14 mouse cellular contexts compared by ENCODE assay signal in the genomic region with DNA sequence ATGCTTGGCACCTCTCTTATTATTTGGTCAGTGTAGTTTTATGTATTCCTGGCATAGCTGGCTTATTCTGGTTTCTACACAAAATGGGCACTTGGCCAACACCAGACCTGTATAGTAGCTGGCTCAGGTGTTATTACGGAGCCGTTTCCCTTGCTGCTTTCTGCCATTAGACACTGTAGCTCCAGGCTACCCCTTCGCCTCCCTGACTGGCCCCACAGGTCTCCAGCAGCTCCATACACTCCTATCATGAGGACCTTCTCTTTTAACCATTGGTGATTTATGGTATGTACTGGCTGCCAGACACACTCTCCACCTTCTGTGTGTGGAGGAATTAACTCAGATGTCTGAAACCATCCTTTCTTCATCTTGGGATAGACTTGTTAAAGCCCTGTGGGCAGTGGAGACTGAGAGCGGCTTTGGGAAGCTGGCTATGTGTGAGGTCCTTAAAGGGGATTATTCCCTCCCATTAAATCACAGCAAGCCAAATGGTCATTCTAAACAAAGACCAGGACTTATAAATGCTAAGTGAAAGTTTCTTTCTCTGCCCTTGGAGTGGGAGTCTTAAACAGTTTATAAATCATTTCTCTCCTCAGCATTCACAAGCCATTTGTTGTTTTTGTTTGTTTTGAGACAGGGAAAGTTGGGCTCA.
A peak's percentile ranks its signal among the peaks of the same experiment; 100 is the strongest.
DNase-seq lines count a peak whose midpoint lies in the region; ATAC-seq lines count a peak whose summit lies in the region.
"Had no signal": no experiment of that assay in that cellular context is flagged by ENCODE, and none has a peak within 500 bp of the region (broad histone marks: within the 10 kb centered on the region; RNA-seq: fewer than 3 reads in every experiment).

No protein-coding gene starts in this region.

- H3K36me3 ChIP-seq in intestine, embryonic 16.5 days (ENCODE audit: control insufficient read depth, insufficient read depth, low read length): no peaks in the 10 kb centered on the region
- no peaks in the 10 kb centered on the region for H3K36me3 ChIP-seq in neural tube, embryonic 14.5 days (ENCODE audit: control insufficient read depth, insufficient read depth, low read length)
- H3K36me3 ChIP-seq: embryonic facial prominence, embryonic 12.5 days; forebrain, embryonic 10.5 days; midbrain, embryonic 10.5 days had no signal

- peak; percentile 24; the same call in 1 of the 2 replicates for ATAC-seq in intestine, embryonic 16.5 days
- ATAC-seq in neural tube, embryonic 14.5 days (ENCODE audit: low read depth): peak; percentile 68

- H3K9me3 ChIP-seq in intestine, embryonic 16.5 days (ENCODE audit: control insufficient read depth, low read length): no peaks in the 10 kb centered on the region
- H3K9me3 ChIP-seq in neural tube, embryonic 14.5 days (ENCODE audit: control insufficient read depth, low read length): no peaks in the 10 kb centered on the region
- H3K9me3 ChIP-seq: embryonic facial prominence, embryonic 12.5 days; forebrain, embryonic 10.5 days; heart, embryonic 12.5 days; hindbrain, embryonic 13.5 days; midbrain, embryonic 10.5 days had no signal

- peak; percentile 39 for DNase-seq in kidney, adult 11 months
- DNase-seq in kidney, adult 18-20 months: no peak
- peak; percentile 51 for DNase-seq in kidney, postnatal 14 days
- DNase-seq in adrenal gland, adult (ENCODE audit: inconsistent age in 2 of 2, low spot score in 1 of 2): no peak
- DNase-seq in heart, adult 8-10 months (ENCODE audit: low spot score): no peak
- DNase-seq: lung, adult 2 months; spleen, adult 18-20 months had no signal

- H3K9ac ChIP-seq in intestine, embryonic 16.5 days (ENCODE audit: low read depth, low read length): no peak overlapping the region
- no peak overlapping the region for H3K9ac ChIP-seq in neural tube, embryonic 14.5 days (replicated peaks; ENCODE audit: low read depth, low read length)
- H3K9ac ChIP-seq: embryonic facial prominence, embryonic 12.5 days; heart, embryonic 12.5 days; hindbrain, embryonic 13.5 days had no signal

- no peaks in the 10 kb centered on the region for H3K27me3 ChIP-seq in intestine, embryonic 16.5 days (replicated peaks; ENCODE audit: control insufficient read depth, insufficient read depth, low read length)
- H3K27me3 ChIP-seq in neural tube, embryonic 14.5 days (ENCODE audit: control insufficient read depth, insufficient read depth, low read length): no peaks in the 10 kb centered on the region
- H3K27me3 ChIP-seq: embryonic facial prominence, embryonic 12.5 days; heart, embryonic 12.5 days; hindbrain, embryonic 13.5 days had no signal

- WGBS in intestine, embryonic 16.5 days: 46% methylated on average over 4 of the region's 4 CpGs
- WGBS in neural tube, embryonic 14.5 days: 28% methylated on average over 4 of the region's 4 CpGs

- 0 out of 2 replicates have a peak overlapping the region, but pooled peaks have one; percentile 24 for H3K27ac ChIP-seq in intestine, embryonic 16.5 days (ENCODE audit: low read length)
- no peak overlapping the region for H3K27ac ChIP-seq in neural tube, embryonic 14.5 days (ENCODE audit: low read depth, low read length)
- H3K27ac ChIP-seq: embryonic facial prominence, embryonic 12.5 days; forebrain, embryonic 10.5 days; hindbrain, embryonic 13.5 days; midbrain, embryonic 10.5 days had no signal

- peaks cover 16% of the 10 kb centered on the region for H3K4me1 ChIP-seq in intestine, embryonic 16.5 days (ENCODE audit: control insufficient read depth, insufficient read depth, low read length)
- no peaks in the 10 kb centered on the region for H3K4me1 ChIP-seq in neural tube, embryonic 14.5 days (ENCODE audit: control insufficient read depth, insufficient read depth, low read length)

- no peak overlapping the region for H3K4me3 ChIP-seq in intestine, embryonic 16.5 days (ENCODE audit: low read length)
- no peak overlapping the region for H3K4me3 ChIP-seq in neural tube, embryonic 14.5 days (ENCODE audit: low read depth, low read length)
- H3K4me3 ChIP-seq: embryonic facial prominence, embryonic 12.5 days; forebrain, embryonic 10.5 days; heart, embryonic 12.5 days; hindbrain, embryonic 13.5 days; midbrain, embryonic 10.5 days had no signal

- H3K4me2 ChIP-seq in intestine, embryonic 16.5 days (ENCODE audit: low read depth, low read length): no peak overlapping the region
- no peak overlapping the region for H3K4me2 ChIP-seq in neural tube, embryonic 14.5 days (ENCODE audit: low read depth, low read length)
- H3K4me2 ChIP-seq: embryonic facial prominence, embryonic 12.5 days; heart, embryonic 12.5 days; hindbrain, embryonic 13.5 days had no signal

Comparison
In these comparisons a context has a peak if more than half of its experiments do, and no peak if none do; other contexts are left out.
1. DNase-seq: peak in kidney, adult 11 months (single experiment) and kidney, postnatal 14 days (single experiment); none in kidney, adult 18-20 months (single experiment), adrenal gland, adult (0 of 2) and heart, adult 8-10 months (single experiment).